Mouse (Mus musculus) hindbrain, embryonic 11.5 days (tissue): Measurements from ENCODE around the gene Upf1. TPM values are rescaled to one million over a fixed set of nuclear protein-coding genes. Genes with fewer than 3 reads are reported as not detected.

ENCODE experiments used
- ATAC-seq: fragments of 200-750 bp; cut with Nextera tagmentation; 2 replicates; pipeline ENCODE4 v1.8.0; 2017; ENCODE audit warnings: mild to moderate bottlenecking, moderate TSS enrichment, moderate library complexity; ENCODE audit not compliant: low FRiP score
- DNase-seq: peaks from one replicate; pipeline ENCODE4 v3.0.0-alpha.2; 2015; ENCODE audit warnings: low spot score
- H3K27ac ChIP-seq: fragments of 300-500 bp; sonication (generic); 2 replicates; pipeline ENCODE4 v1.5.1; 2014; ENCODE audit warnings: mild to moderate bottlenecking, low read depth, low read length
- H3K27me3 ChIP-seq: fragments of 300-500 bp; sonication (generic); 2 replicates; pipeline ENCODE4 v1.6.1; 2014; ENCODE audit warnings: mild to moderate bottlenecking, low read length, moderate library complexity, mixed read lengths; ENCODE audit not compliant: control insufficient read depth, insufficient read depth
- H3K36me3 ChIP-seq: fragments of 300-500 bp; sonication (generic); 2 replicates; pipeline ENCODE4 v1.6.1; 2014; ENCODE audit warnings: mild to moderate bottlenecking, low read length, moderate library complexity, mixed read lengths; ENCODE audit not compliant: control insufficient read depth, insufficient read depth
- H3K4me1 ChIP-seq: fragments of 300-500 bp; sonication (generic); replicated peaks from 2 replicates; pipeline ENCODE4 v1.6.1; 2014; ENCODE audit warnings: low read length, mixed read lengths; ENCODE audit not compliant: control insufficient read depth, insufficient read depth
- H3K4me2 ChIP-seq: fragments of 300-500 bp; sonication (generic); replicated peaks from 2 replicates; pipeline ENCODE4 v1.6.1; 2014; ENCODE audit warnings: mild to moderate bottlenecking, low read depth, low read length
- H3K4me3 ChIP-seq: fragments of 300-500 bp; sonication (generic); 2 replicates; pipeline ENCODE4 v1.5.1; 2014; ENCODE audit warnings: low read depth, low read length
- H3K9ac ChIP-seq: fragments of 300-500 bp; sonication (generic); 2 replicates; pipeline ENCODE4 v1.6.1; 2014; ENCODE audit warnings: low read depth, low read length
- H3K9me3 ChIP-seq: fragments of 300-500 bp; sonication (generic); 2 replicates; pipeline ENCODE4 v1.6.1; 2016; ENCODE audit warnings: low read length; ENCODE audit not compliant: control insufficient read depth
- WGBS: fragments of 180-500 bp; shearing (Covaris S2); extraction: QIAGEN DNeasy Blood & Tissue Kit; methylation state at CpG from one replicate; pipeline ENCODE4 v1.1.7; 2014; 5-methylcytosine and 5-hydroxymethylcytosine counted together
- polyA plus RNA-seq: library from polyadenylated mRNA; unstranded; fragments of >200 nt; fragmentation: Nextera tagmentation; extraction: Ambion mirVana; gene quantifications from 2 replicates; pipeline ENCODE4 v1.2.1, GENCODE M21; 2014

The Upf1 gene
- polyA plus RNA-seq, 1 experiment from 2014 or later, result 21.4 TPM

- DNase-seq (no peak), ATAC-seq (no peak)
- Histone ChIP-seq H3K4me3 (no peak overlapping the region), H3K9ac (no peak overlapping the region), H3K36me3 (no peaks in the 10 kb centered on the region), H3K9me3 (no peaks in the 10 kb centered on the region), H3K27ac (no peak overlapping the region), H3K4me2 (no peak overlapping the region), H3K27me3 (peaks cover 40% of the 10 kb centered on the region), H3K4me1 (no peaks in the 10 kb centered on the region)
- WGBS, result 88% methylated on average over 12 of the region's 12 CpGs
Observed at GRCm38 (mm10) chr8:70380069-70380468, 27.0 kb upstream of the Upf1 start.

- 16% methylated on average over 15 of the region's 15 CpGs for WGBS
- no peak for DNase-seq
Observed at GRCm38 (mm10) chr8:70377049-70377448, 24.0 kb upstream of the Upf1 start.

GRCm38 (mm10) chr8:70376275-70376741, 23.2 kb upstream of the Upf1 start:
- no peaks in the 10 kb centered on the region for H3K9me3 ChIP-seq
- no peak overlapping the region for H3K9ac ChIP-seq
- H3K4me2 ChIP-seq, result no peak overlapping the region; the same call in 1 of the 2 replicates
- peaks cover 76% of the 10 kb centered on the region for H3K27me3 ChIP-seq
- H3K4me1 ChIP-seq, result peaks cover 12% of the 10 kb centered on the region
- DNase-seq (peak; percentile 40), ATAC-seq (no peak)
- H3K4me3 ChIP-seq, result no peak overlapping the region
- H3K27ac ChIP-seq, result no peak overlapping the region
- H3K36me3 ChIP-seq, result no peaks in the 10 kb centered on the region
- WGBS, result 9% methylated on average over 37 of the region's 37 CpGs

More at GRCm38 (mm10) chr8:70377049-70377448, 24.0 kb upstream of the Upf1 start:
- H3K27ac ChIP-seq, result no peak overlapping the region
- no peaks in the 10 kb centered on the region for H3K9me3 ChIP-seq
- peaks cover 12% of the 10 kb centered on the region for H3K4me1 ChIP-seq
- no peak overlapping the region for H3K4me2 ChIP-seq
- H3K27me3 ChIP-seq, result peaks cover 69% of the 10 kb centered on the region
- H3K9ac ChIP-seq, result no peak overlapping the region
- H3K4me3 ChIP-seq, result no peak overlapping the region
- ATAC-seq, result no peak
- H3K36me3 ChIP-seq, result no peaks in the 10 kb centered on the region

- Histone ChIP-seq H3K27ac (no peak overlapping the region), H3K36me3 (no peaks in the 10 kb centered on the region), H3K9ac (no peak overlapping the region), H3K4me1 (peaks cover 12% of the 10 kb centered on the region), H3K9me3 (no peaks in the 10 kb centered on the region), H3K27me3 (peaks cover 77% of the 10 kb centered on the region), H3K4me3 (0 out of 2 replicates have a peak overlapping the region, but pooled peaks have one; percentile 24), H3K4me2 (no peak overlapping the region)
- ATAC-seq (no peak), DNase-seq (peak; percentile 39)
- WGBS, result 8% methylated on average over 35 of the region's 35 CpGs
Observed at GRCm38 (mm10) chr8:70375212-70375859, 22.3 kb upstream of the Upf1 start.

GRCm38 (mm10) chr8:70374318-70374927, 21.3 kb upstream of the Upf1 start:
- peak; percentile 76 for ATAC-seq
- Histone ChIP-seq H3K4me3 (peak overlapping the region; percentile 24), H3K27me3 (peaks cover 77% of the 10 kb centered on the region)

GRCm38 (mm10) chr8:70373397-70374317, 20.6 kb upstream of the Upf1 start, which contains the start of gene Comp:
Gene Comp (plus strand): TSS chr8:70373558.
- H3K9me3 ChIP-seq, result no peaks in the 10 kb centered on the region
- ATAC-seq, result no peak
- H3K36me3 ChIP-seq, result no peaks in the 10 kb centered on the region
- peaks cover 72% of the 10 kb centered on the region for H3K27me3 ChIP-seq
- peaks cover 12% of the 10 kb centered on the region for H3K4me1 ChIP-seq
- H3K27ac ChIP-seq, result no peak within 1 kb of the TSS
- DNase-seq, result peak; percentile 40
- peak within 1 kb of the TSS; percentile 28; the same call in 1 of the 2 replicates for H3K9ac ChIP-seq
- peak within 1 kb of the TSS; percentile 33 for H3K4me2 ChIP-seq
- peak within 1 kb of the TSS; percentile 24 for H3K4me3 ChIP-seq
- 2% methylated on average over 47 of the region's 47 CpGs for WGBS

More at GRCm38 (mm10) chr8:70374318-70374927, 21.3 kb upstream of the Upf1 start:
- H3K4me2 ChIP-seq, result peak overlapping the region; percentile 33
- H3K9ac ChIP-seq, result 0 out of 2 replicates have a peak overlapping the region, but pooled peaks have one; percentile 7
- H3K4me1 ChIP-seq, result peaks cover 12% of the 10 kb centered on the region
- under 1% methylated on average over 40 of the region's 53 CpGs for WGBS
- no peaks in the 10 kb centered on the region for H3K36me3 ChIP-seq
- no peaks in the 10 kb centered on the region for H3K9me3 ChIP-seq
- no peak overlapping the region for H3K27ac ChIP-seq
- peak; percentile 68 for DNase-seq

- no peak overlapping the region for H3K4me3 ChIP-seq
- H3K9me3 ChIP-seq, result no peaks in the 10 kb centered on the region
- H3K4me1 ChIP-seq, result peaks cover 12% of the 10 kb centered on the region
- H3K36me3 ChIP-seq, result no peaks in the 10 kb centered on the region
- H3K9ac ChIP-seq, result no peak overlapping the region
- H3K27ac ChIP-seq, result no peak overlapping the region
- 31% methylated on average over 6 of the region's 6 CpGs for WGBS
- peaks cover 57% of the 10 kb centered on the region for H3K27me3 ChIP-seq
- ATAC-seq, result no peak
- no peak for DNase-seq
- no peak overlapping the region for H3K4me2 ChIP-seq
Observed at GRCm38 (mm10) chr8:70371951-70372350, 18.9 kb upstream of the Upf1 start.

- Histone ChIP-seq H3K9me3 (no peaks in the 10 kb centered on the region), H3K27me3 (peaks cover 42% of the 10 kb centered on the region), H3K4me3 (no peak overlapping the region), H3K4me1 (peaks cover 12% of the 10 kb centered on the region), H3K9ac (no peak overlapping the region), H3K4me2 (no peak overlapping the region), H3K36me3 (no peaks in the 10 kb centered on the region), H3K27ac (no peak overlapping the region)
- DNase-seq (no peak), ATAC-seq (no peak)
- WGBS, result 77% methylated on average over 7 of the region's 7 CpGs
Observed at GRCm38 (mm10) chr8:70370476-70370875, 17.4 kb upstream of the Upf1 start.
